In the genomic region with DNA sequence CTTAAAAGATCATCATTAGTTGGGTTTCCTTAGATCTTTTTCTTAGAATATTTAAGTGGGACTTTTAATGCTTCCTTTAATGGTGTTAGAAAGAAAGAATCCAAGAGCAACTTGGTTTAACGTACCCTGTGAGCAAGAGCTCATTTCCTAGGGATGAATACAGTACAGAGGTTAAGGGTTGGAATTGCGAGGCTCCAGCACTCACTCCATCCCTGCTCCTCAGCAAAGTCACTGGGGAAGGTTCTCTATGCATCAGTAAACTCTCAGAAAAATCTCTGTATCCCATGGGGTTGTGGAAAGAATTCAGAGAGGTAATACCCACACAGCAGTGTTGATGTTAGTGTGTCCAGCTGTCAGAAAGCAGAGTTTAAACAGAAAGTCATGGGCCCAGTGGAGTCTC, we compare ENCODE assay signal across 23 mouse cellular contexts. TPM values are rescaled to one million over a fixed set of nuclear protein-coding genes. Genes with fewer than 3 reads are reported as not detected.
"Had no signal": no experiment of that assay in that cellular context is flagged by ENCODE, and none has a peak within 500 bp of the region (broad histone marks: within the 10 kb centered on the region; RNA-seq: fewer than 3 reads in every experiment).

No protein-coding gene starts in this region.

- H3K27me3 ChIP-seq: limb, embryonic 12.5 days; limb, embryonic 15.5 days; liver, embryonic 13.5 days; megakaryocyte, embryonic 14.5 days had no signal

- DNase-seq: kidney, adult 18-20 months; kidney, postnatal 4 days; left cerebral cortex, postnatal 4 days; liver, embryonic 13.5 days; midbrain, embryonic 14.5 days; thymus, adult 18-20 months; thymus, postnatal 14 days; thymus, postnatal 4 days had no signal

- H3K4me2 ChIP-seq: limb, embryonic 12.5 days; limb, embryonic 15.5 days; liver, embryonic 13.5 days had no signal

- H3K9ac ChIP-seq: limb, embryonic 12.5 days; limb, embryonic 15.5 days; liver, embryonic 13.5 days had no signal

- H3K4me1 ChIP-seq: limb, embryonic 15.5 days had no signal

- H3K27ac ChIP-seq: limb, embryonic 12.5 days; limb, embryonic 15.5 days; liver, embryonic 13.5 days; midbrain, embryonic 10.5 days had no signal

- H3K36me3 ChIP-seq: limb, embryonic 12.5 days; limb, embryonic 15.5 days; liver, embryonic 13.5 days; midbrain, embryonic 10.5 days had no signal

- H3K4me3 ChIP-seq: limb, embryonic 12.5 days; limb, embryonic 15.5 days; liver, embryonic 13.5 days; megakaryocyte, embryonic 14.5 days; midbrain, embryonic 10.5 days had no signal

- H3K9me3 ChIP-seq: limb, embryonic 12.5 days; limb, embryonic 15.5 days; liver, embryonic 13.5 days; megakaryocyte, embryonic 14.5 days; midbrain, embryonic 10.5 days had no signal

RNA-seq across cellular contexts. Expression of a gene that starts 38.5 kb away (rescaled TPM):
- total RNA-seq: layer of hippocampus, adult 18-20 months; layer of hippocampus, postnatal 14 days; left cerebral cortex, adult 8-10 months; left cerebral cortex, postnatal 14 days; left cerebral cortex, postnatal 4 days; midbrain, postnatal 0 days had no signal
- polyA plus RNA-seq: testis, adult 2 months had no signal

RNA-seq across cellular contexts. Expression of a gene that starts 54.8 kb away (rescaled TPM):
- total RNA-seq: layer of hippocampus, adult 18-20 months; layer of hippocampus, postnatal 14 days; left cerebral cortex, adult 8-10 months; left cerebral cortex, postnatal 14 days; left cerebral cortex, postnatal 4 days had no signal
- polyA plus RNA-seq: intestine, embryonic 14.5 days; liver, embryonic 13.5 days; liver, embryonic 16.5 days; midbrain, postnatal 0 days; neural tube, embryonic 11.5 days; small intestine, adult 2 months; spleen, adult 2 months; testis, adult 2 months had no signal
